In genomic region chr2:15165830-15166229, GRCm38 (mm10) we compare ENCODE assay signal across 22 mouse cellular contexts.
DNase-seq lines count a peak whose midpoint lies in the region; ATAC-seq lines count a peak whose summit lies in the region.
"Had no signal": no experiment of that assay in that cellular context is flagged by ENCODE, and none has a peak within 500 bp of the region (broad histone marks: within the 10 kb centered on the region; RNA-seq: fewer than 3 reads in every experiment).

No protein-coding gene starts in this region.

- H3K27ac ChIP-seq in liver, embryonic 15.5 days (replicated peaks), result 0 out of 2 replicates have a peak overlapping the region, but pooled peaks have one; percentile 29
- H3K27ac ChIP-seq: embryonic facial prominence, embryonic 13.5 days; forebrain, embryonic 12.5 days; heart, embryonic 10.5 days; hindbrain, embryonic 13.5 days; hindbrain, postnatal 0 days had no signal

- 0 out of 2 replicates have a peak, but pooled peaks have one; percentile 27 for ATAC-seq in liver, embryonic 15.5 days (ENCODE audit: insufficient read depth)
- ATAC-seq: forebrain, postnatal 0 days; hindbrain, postnatal 0 days; Patski had no signal

- DNase-seq in layer of hippocampus, adult 18-20 months (ENCODE audit: low spot score in 2 of 2), result peak; percentile 0 to 10
- DNase-seq in layer of hippocampus, adult 9-10 months (ENCODE audit: low spot score), result no peak
- DNase-seq in ES-CJ7 (ENCODE audit: low read depth, low spot score), result peak; percentile 18
- DNase-seq in brain, adult 2 months (ENCODE audit: low read depth, low spot score), result peak; percentile 58
- DNase-seq in ovary, adult 18-20 months (ENCODE audit: low spot score), result no peak
- DNase-seq in ovary, postnatal 14 days (ENCODE audit: low spot score), result no peak
- DNase-seq: adrenal gland, adult 8-10 months; adrenal gland, postnatal 36 days; cerebellum, adult 11-12 months; cerebellum, adult 9-10 months; cerebellum, postnatal 36 days; forebrain, postnatal 0 days; heart, adult 18-20 months; heart, postnatal 10 days; heart, postnatal 4 days had no signal

- H3K4me1 ChIP-seq in liver, embryonic 15.5 days (replicated peaks), result peaks cover 35% of the 10 kb centered on the region
- H3K4me1 ChIP-seq: embryonic facial prominence, embryonic 13.5 days; forebrain, embryonic 12.5 days; heart, embryonic 10.5 days; hindbrain, embryonic 13.5 days had no signal

- H3K9ac ChIP-seq in liver, embryonic 15.5 days, result no peak overlapping the region
- H3K9ac ChIP-seq: embryonic facial prominence, embryonic 13.5 days; forebrain, embryonic 12.5 days; forebrain, postnatal 0 days; hindbrain, embryonic 13.5 days had no signal

- H3K9me3 ChIP-seq in liver, embryonic 15.5 days (replicated peaks), result no peaks in the 10 kb centered on the region
- H3K9me3 ChIP-seq: embryonic facial prominence, embryonic 13.5 days; forebrain, embryonic 12.5 days; heart, embryonic 10.5 days; hindbrain, embryonic 13.5 days had no signal

- H3K4me3 ChIP-seq in liver, embryonic 15.5 days (replicated peaks), result no peak overlapping the region
- H3K4me3 ChIP-seq: embryonic facial prominence, embryonic 13.5 days; forebrain, embryonic 12.5 days; heart, embryonic 10.5 days; hindbrain, embryonic 13.5 days had no signal

- no peaks in the 10 kb centered on the region for H3K27me3 ChIP-seq in liver, embryonic 15.5 days
- H3K27me3 ChIP-seq: embryonic facial prominence, embryonic 13.5 days; forebrain, embryonic 12.5 days; hindbrain, embryonic 13.5 days had no signal

- H3K4me2 ChIP-seq in liver, embryonic 15.5 days, result no peak overlapping the region
- H3K4me2 ChIP-seq: embryonic facial prominence, embryonic 13.5 days; forebrain, embryonic 12.5 days; hindbrain, embryonic 13.5 days had no signal

- H3K36me3 ChIP-seq in liver, embryonic 15.5 days (replicated peaks), result no peaks in the 10 kb centered on the region
- H3K36me3 ChIP-seq: embryonic facial prominence, embryonic 13.5 days; forebrain, embryonic 12.5 days; heart, embryonic 10.5 days; hindbrain, embryonic 13.5 days had no signal

- WGBS in liver, embryonic 15.5 days (ENCODE audit: insufficient replicate concordance), result 49% methylated on average over 3 of the region's 3 CpGs

Comparison
In these comparisons a context has a peak if more than half of its experiments do, and no peak if none do; other contexts are left out.
1. DNase-seq: peak in layer of hippocampus, adult 18-20 months (2 of 2), ES-CJ7 (single experiment) and brain, adult 2 months (single experiment); none in layer of hippocampus, adult 9-10 months (single experiment), ovary, adult 18-20 months (single experiment) and ovary, postnatal 14 days (single experiment).